Mouse (Mus musculus) gonadal fat pad, adult 2 months (tissue): Measurements from ENCODE around the gene Acss2. TPM values are rescaled to one million over a fixed set of nuclear protein-coding genes. Genes with fewer than 3 reads are reported as not detected.
"Not testable (repeated sequence)": the region's sequence is repeated elsewhere in the genome, so short reads cannot be mapped to it uniquely, and the experiment has no call there.

Source experiments
- DNase-seq: peaks from one replicate; pipeline ENCODE4 v3.0.0-alpha.2; 2012; ENCODE audit warnings: low read depth
- polyA plus RNA-seq: library from polyadenylated mRNA; depleted of rRNA; stranded (reverse); fragments of >200 nt; gene quantifications from 2 replicates; pipeline ENCODE4 v1.2.3, GENCODE M21; 2012

The Acss2 gene
- polyA plus RNA-seq, 1 experiment = 93.7 TPM

- no peak for DNase-seq
Observed at GRCm38 (mm10) chr2:155590876-155591275, 73.1 kb downstream of the Acss2 start.

- no peak for DNase-seq
Observed at GRCm38 (mm10) chr2:155591676-155592075, 73.9 kb downstream of the Acss2 start.

GRCm38 (mm10) chr2:155592137-155592853, 74.5 kb downstream of the Acss2 start, which contains the start of gene Gss:
Gene Gss (minus strand): TSS chr2:155592810.
- no peak for DNase-seq

DNA sequence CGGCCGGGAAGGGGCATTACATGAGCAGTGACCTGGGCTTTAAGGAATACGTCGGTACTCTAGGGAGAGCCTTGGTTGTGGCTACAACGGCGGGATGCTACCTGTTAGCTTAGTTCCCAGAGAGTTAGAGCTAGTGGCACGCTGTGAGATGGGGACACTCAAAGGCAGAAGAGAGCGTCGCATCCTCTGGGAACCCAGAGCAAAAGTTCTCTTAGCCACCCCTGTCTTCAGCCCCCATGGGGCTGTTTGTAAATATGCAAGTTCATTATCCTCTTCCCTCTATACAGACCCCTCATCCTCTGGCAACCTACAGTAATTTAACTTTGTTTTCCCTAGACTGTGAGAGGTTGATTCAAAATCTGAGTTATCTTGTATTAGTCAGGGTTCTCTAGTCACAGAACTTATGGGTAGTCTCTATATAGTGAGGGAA, 75.1 kb downstream of the Acss2 start:
- DNase-seq = no peak

GRCm38 (mm10) chr2:155595516-155595915, 77.8 kb downstream of the Acss2 start:
- no peak for DNase-seq

DNA sequence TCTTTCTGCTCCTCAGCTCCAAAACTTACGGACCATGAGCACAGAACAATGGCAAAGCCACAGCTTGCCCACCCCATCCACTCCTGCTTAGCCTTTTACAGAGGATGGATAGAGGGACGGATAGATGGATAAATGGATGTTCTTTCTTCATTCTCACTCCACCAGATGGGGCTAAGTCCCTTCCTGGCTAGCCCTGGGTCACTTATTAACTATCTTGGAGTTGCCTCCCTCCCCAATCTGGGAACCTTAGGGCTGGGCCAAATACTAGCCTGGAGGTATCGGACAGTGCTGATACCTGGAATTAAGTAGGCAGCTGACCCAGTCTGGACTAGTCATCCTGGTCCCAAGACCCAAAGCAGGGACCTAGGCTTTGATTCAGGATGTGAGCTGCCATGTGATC, 86.0 kb downstream of the Acss2 start:
- no peak for DNase-seq

DNA sequence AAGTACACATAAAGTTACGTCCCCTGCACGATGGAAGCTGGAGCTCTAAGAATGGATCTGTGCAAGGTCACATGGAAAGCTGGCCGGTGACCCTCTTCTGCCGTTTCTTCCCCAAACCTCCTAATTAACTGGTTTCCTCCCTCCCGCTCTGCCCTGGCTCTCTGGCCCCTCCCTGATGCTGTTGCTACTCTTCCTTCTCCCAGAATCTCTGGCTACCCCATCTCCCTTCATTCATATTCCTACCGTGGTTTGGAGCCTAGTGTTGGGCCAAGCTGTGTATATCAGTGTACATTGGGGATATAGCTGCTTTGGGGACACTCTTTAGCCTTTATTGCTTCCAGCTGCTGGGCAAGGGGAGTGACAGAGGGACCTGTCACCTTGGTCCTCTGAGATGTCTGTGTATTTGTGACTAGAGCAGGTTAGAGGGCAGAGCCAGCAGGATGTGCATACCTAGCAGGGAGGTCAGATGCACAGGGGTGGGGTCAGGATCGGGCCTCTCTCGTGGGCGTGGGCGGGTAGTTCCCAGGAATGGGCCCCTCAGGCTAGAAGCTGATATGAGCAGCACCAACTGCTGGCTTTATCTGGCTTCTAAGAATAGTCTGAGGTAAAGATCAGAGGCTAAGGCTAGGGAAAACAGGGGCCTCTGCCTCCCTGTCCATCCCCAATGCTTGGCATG, 87.0 kb downstream of the Acss2 start:
- no peak for DNase-seq

DNA sequence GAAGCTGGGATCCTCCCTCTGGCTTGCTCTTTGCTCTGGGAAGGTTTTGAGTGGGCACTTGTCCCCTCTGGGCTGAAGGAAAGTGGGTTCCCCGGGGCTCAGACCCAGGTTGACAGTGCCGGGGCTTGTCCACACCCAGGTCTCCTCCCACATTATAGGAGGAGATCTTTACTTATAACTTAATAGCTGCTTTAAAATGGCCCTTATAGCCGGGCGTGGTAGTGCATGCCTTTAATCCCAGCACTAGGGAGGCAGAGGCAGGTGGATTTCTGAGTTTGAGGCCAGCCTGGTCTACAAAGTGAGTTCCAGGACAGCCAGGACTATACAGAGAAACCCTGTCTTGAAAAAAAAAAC, 87.5 kb downstream of the Acss2 start:
- DNase-seq = not testable (repeated sequence)

DNA sequence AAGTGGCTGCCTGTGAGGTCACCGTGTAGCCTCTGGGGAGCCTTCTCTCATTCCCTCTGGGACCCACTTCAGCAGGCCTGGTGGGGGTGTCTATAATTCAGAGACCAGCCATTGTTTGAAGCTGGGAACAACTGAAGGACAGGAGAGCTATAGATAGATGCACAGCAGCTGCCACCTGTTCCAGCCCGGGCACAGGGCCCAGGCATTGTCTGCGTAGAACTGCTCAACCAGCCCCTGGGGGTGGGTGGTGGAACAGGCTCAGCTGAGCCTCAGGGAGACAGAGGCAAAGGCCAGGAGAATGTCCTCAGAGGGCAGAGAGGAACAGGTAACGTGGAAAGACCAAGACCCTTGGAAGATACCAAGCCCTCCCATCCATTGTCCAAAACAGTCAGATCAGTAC, 88.6 kb downstream of the Acss2 start:
- DNase-seq = no peak

DNA sequence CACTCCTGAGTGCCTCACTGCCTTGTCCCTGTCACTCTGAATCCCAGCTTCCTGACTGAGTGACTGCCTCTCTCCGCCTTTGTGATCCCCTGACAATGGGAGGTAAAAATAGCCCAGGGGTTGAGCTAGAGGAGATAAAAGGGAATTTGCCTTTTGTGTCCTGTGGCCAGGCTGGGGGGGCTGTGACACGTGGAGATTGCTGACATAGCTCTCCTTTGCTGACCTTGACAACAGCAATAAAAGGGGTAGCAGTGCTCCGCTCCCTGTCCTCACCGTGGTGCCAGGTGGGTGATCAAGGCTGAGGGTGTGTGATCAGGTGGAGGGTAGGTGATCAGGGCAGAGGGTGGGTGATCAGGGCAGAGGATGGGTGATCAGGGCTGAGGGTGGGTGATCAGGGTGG, 93.2 kb downstream of the Acss2 start, which contains the start of gene Myh7b:
Myh7b (plus strand) TSS at position 235 of the 400 bp plus-strand sequence.
- DNase-seq = no peak

GRCm38 (mm10) chr2:155611834-155612550, 94.2 kb downstream of the Acss2 start:
- no peak for DNase-seq

- DNase-seq = no peak
Observed at GRCm38 (mm10) chr2:155613326-155613755, 95.6 kb downstream of the Acss2 start.

DNA sequence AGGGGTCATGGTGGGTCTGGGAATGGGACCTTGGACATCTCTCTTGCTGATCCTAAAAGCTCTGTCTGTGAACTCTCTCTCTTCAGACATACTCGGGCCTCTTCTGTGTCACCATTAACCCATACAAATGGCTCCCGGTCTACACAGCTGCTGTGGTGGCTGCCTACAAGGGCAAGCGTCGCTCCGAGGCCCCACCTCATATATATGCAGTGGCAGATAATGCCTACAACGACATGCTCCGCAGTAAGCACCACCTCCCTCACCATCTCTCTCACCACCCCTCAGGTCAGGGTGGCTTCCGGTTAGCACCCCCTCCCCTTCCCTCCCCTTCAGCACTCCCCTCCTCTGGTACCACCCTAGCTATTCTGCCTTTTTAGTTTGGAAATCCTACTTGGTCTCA, 96.2 kb downstream of the Acss2 start:
- DNase-seq = no peak

DNA sequence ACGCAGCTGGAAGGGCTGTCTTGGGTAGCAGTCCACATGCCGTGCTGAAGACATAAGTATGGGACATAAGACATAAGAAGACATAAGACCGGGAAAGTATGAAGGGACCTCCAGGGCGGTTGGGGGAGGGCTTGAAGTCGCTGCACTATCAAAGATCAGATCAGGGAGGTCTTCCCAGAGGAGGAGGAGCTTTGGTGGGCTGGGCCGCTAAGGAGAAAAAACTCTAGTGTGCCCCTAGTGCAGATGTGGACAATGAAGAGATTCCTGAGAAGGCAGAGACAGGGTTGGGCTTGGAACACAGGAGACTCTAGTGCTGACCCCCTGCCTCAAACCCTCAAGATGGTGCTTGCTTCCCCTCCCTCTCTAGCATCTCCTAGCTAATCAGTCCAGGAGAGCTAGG, 99.2 kb downstream of the Acss2 start:
- DNase-seq = no peak

- DNase-seq = no peak
Observed at GRCm38 (mm10) chr2:155619817-155620216, 102.1 kb downstream of the Acss2 start.

GRCm38 (mm10) chr2:155622606-155623005, 104.9 kb downstream of the Acss2 start:
- DNase-seq = no peak

DNA sequence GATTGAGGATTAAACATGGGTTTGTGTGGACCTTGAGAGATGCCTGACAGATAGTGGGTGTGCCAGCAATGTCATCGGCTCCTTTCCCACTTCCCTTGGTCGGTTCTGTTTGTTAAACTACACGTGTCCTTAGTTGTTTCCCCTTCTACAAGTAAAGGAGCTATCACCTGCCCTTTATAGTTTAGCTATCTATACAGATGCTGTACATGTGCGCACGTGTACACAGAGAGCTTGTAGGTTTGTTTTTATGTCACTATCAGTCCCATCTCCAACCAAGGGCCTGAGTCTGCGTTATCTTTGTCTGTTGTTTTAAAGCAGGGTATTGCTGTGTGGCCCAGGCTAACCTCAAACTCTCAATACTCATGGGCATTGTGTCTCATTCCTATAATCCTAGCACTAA, 106.2 kb downstream of the Acss2 start:
- no peak for DNase-seq

GRCm38 (mm10) chr2:155624730-155625129, 107.0 kb downstream of the Acss2 start:
- no peak for DNase-seq

DNA sequence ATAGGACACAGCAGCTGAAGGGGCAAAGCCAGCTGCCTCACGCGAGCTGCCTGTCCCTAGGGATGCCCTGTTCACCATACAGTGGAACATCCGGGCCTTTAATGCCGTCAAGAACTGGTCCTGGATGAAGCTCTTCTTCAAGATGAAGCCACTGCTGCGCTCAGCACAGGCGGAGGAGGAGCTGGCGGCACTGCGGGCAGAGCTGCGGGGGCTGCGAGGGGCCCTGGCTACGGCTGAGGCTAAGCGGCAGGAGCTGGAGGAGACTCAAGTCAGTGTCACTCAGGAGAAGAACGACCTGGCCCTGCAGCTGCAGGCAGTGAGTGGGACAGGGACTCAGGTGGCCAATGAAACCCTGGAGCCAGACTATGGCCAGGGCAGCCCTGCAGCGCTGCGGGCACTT, 108.5 kb downstream of the Acss2 start:
- DNase-seq = no peak

DNA sequence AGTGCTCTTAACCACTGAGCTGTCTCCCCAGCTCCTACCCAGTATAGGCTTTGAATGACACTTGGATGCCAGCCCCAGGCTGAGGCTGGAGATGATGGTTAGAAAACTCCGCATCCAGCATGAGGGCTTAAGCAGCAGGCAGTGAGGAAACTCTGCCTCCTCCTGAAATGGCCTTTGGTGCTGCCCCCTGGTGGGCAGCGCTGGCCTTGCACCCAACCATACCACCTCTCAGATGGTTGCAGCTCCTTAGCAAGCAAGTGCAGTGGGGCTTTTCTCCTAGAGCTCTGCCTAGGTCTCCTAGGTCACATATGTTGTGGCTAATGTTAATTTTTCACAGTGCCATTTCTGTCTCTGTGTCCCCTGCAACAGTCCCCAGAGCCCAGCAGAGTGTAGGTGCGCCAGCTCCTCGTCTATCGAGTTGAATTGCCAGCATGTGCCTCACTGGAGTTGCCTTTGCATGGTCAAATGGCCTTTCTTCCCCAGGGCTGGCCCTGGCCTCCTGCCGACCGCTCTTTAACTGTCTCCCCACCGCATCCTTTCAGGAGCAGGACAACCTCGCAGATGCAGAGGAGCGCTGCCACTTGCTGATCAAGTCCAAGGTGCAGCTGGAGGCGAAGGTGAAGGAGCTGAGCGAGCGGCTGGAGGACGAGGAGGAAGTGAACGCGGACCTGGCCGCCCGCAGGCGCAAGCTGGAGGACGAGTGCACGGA, 109.4 kb downstream of the Acss2 start:
- DNase-seq = no peak

DNA sequence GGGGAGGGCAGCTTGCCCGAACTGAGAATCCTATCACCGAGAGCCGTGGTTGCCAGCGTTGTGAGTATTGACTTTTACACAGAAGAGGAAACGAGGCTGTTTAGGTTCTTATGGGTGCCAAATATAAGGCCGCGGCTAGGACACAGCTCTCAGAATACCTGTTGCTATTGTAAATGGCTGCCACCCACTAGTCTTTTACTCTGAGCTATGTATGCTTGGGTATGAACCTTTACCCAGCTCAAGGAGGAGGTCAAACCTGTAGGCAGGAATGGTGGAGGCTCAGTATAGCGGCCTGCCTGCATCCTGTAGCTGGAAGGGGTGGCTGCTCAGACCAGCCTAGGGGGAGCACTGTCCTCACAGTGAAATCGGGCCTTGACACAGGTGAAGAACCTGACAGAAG, 110.4 kb downstream of the Acss2 start:
- no peak for DNase-seq

GRCm38 (mm10) chr2:155628519-155628918, 110.8 kb downstream of the Acss2 start:
- DNase-seq = no peak
